Mouse (Mus musculus) kidney, adult 9 months (tissue): ENCODE measurements around the gene Sirpb1a.
"Not testable (repeated sequence)": the region's sequence is repeated elsewhere in the genome, so short reads cannot be mapped to it uniquely, and the experiment has no call there.

ENCODE experiments used
- DNase-seq: peaks from one replicate; pipeline ENCODE4 v3.0.0; 2022

Sirpb1a gene

GRCm38 (mm10) chr3:15426447-15426846 lies at the start of gene Sirpb1a:
Sirpb1a (minus strand) TSS chr3:15426520.
- DNase-seq, result not testable (repeated sequence)

GRCm38 (mm10) chr3:15474831-15475230 lies 48.5 kb upstream of the Sirpb1a start:
- DNase-seq, result not testable (repeated sequence)

GRCm38 (mm10) chr3:15470158-15470557 lies 43.8 kb upstream of the Sirpb1a start:
- DNase-seq, result not testable (repeated sequence)

GRCm38 (mm10) chr3:15443936-15444335 lies 17.6 kb upstream of the Sirpb1a start:
- DNase-seq, result not testable (repeated sequence)

- DNase-seq, result not testable (repeated sequence)
Measured at GRCm38 (mm10) chr3:15439844-15440243, 13.5 kb upstream of the Sirpb1a start.

- DNase-seq, result no peak
Measured at GRCm38 (mm10) chr3:15427917-15428316, 1.6 kb upstream of the Sirpb1a start.

GRCm38 (mm10) chr3:15355690-15356089 lies 70.6 kb downstream of the Sirpb1a start:
- DNase-seq, result not testable (repeated sequence)

- not testable (repeated sequence) for DNase-seq
Measured at GRCm38 (mm10) chr3:15350318-15350717, 76.0 kb downstream of the Sirpb1a start.

- DNase-seq, result not testable (repeated sequence)
Measured at GRCm38 (mm10) chr3:15345606-15346005, 80.7 kb downstream of the Sirpb1a start.

- no peak for DNase-seq
Measured at GRCm38 (mm10) chr3:15340287-15340686, 86.0 kb downstream of the Sirpb1a start.

GRCm38 (mm10) chr3:15334182-15334581 lies 92.1 kb downstream of the Sirpb1a start:
- no peak for DNase-seq

GRCm38 (mm10) chr3:15332063-15332462 lies 94.3 kb downstream of the Sirpb1a start, which contains the start of gene Gm9733:
Gm9733 (minus strand) TSS chr3:15332302.
- DNase-seq, result no peak

- no peak for DNase-seq
Measured at GRCm38 (mm10) chr3:15331545-15331944, 94.8 kb downstream of the Sirpb1a start.

GRCm38 (mm10) chr3:15329549-15329948 lies 96.8 kb downstream of the Sirpb1a start:
- DNase-seq, result no peak
